Mouse (Mus musculus): ENCODE results near the gene Samd15. TPM values are rescaled to one million over a fixed set of nuclear protein-coding genes. Genes with fewer than 3 reads are reported as not detected.
A peak's percentile ranks its signal among the peaks of the same experiment; 100 is the strongest.
"Not testable (repeated sequence)": the region's sequence is repeated elsewhere in the genome, so short reads cannot be mapped to it uniquely, and the experiment has no call there.

Samd15 gene
- total RNA-seq (2021): under 1 TPM; 0.32 to 0.57 TPM
- long read RNA-seq, experiment 1: 0 reads
- long read RNA-seq, experiment 2: 0 reads

DNA sequence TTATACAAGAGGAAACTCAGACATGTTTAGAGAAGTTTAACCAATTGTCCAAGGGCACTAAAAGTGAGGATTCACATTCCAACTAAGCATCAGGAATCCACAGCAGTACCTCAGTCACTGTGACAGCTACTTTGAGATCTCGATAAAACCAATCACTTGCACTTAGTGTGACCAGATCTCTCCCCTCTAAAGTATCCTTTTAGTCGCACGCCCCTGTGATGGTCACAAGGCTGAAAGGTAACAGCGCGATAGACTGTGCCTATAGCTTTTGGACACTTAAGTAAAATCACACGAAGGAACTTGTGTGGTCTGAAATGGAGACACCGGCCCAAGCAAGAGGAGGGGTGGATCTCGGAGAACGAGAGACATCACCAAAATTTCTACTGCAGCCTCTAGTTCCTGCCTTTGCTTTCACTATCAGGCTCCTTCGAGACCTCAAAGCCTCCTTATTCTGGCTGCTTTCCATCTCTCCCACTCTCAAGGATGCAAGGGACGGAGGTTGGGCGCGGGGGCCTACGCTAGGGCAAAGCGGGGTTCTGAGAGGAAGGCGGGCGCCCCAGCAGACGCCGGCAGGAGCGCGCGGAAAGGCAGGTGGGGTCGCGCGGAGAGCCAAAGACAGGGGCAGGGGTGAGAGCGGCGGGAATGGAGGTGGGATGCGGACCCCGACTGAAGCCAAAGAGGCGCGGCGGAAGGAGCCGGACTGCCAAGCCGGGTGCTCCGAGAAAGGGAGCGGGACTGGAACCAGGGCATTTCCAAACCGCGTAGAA is at the start of gene Samd15:
Gene Samd15, plus strand, starts transcription at position 518 of the 767 bp plus-strand sequence.
- intact Hi-C loops (cut with DNase I): loop anchor here (5.0 kb wide), 1 partner anchor 52 kb away; the partner anchor contains the start of genes Gstz1 and Pomt2
- peak; percentile 36 for DNase-seq

- DNase-seq; intact Hi-C loops (cut with DNase I): not testable (repeated sequence)
These were observed 45.1 kb upstream of the Samd15 start for GRCm38 (mm10) chr12:87154448-87154847.

GRCm38 (mm10) chr12:87157361-87157760 is 42.2 kb upstream of the Samd15 start:
- DNase-seq: no peak
- intact Hi-C loops (cut with DNase I): no loop called here

DNA sequence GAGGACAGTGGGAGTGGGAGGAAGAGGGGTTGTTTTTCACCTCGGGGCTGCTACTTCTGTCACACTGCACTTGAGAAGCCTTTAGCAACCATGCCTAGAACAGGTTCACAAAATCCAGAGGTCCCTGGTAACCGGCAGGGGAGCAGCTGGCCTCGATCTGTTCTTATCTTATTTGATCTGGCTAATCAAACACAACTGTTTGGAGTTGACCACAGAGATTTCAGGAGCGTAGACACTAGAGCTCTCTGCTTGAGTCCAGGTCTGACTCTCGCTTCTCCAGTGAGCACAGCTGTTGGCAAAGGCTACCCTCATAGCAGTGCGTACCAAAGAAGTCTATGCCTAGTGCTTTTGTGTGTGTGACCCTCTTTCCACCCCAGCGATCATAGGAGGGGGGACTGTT is 41.4 kb upstream of the Samd15 start:
- intact Hi-C loops (cut with DNase I): no loop called here
- no peak for DNase-seq

DNA sequence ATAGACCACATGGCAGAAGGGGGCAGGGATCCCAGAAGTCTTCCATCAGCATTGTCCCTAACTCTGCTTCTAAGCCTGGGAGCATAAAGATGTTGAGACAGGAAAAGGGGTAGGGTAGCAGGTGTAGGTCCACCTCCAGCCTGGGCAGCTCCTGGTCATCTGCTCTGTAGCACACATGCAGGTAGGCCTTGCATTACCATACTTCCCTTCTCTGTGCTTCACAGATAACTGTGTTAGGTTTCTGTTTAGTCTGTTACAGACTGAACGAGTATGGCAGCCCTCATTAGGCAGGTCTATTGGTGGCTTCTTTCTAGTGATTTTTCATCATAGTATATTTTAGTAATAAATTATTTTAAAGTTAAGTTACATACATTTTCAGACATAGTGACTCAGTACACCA is 39.2 kb upstream of the Samd15 start:
- no peak for DNase-seq
- intact Hi-C loops (cut with DNase I): no loop called here

DNA sequence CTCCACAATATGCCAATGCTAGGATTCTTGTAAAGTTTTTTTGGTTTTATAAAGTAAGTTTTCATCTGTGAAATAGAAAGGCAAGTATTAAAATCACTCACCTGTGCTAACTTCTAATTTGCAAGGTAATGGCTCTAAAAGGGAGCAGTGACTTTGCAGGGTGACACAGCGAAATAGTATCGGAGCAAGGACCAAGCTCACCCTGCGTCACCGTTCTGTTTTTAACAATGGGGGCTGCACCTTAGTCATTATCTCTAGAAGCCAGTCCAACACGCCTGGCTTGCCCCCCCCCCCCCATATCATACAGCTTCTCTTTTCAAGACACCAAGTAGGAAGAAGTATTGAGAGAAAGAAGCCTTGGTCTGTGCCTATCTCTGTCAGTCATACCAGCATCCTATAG is 38.7 kb upstream of the Samd15 start:
- intact Hi-C loops (cut with DNase I): no loop called here
- DNase-seq: no peak

- intact Hi-C loops (cut with DNase I): no loop called here
- no peak for DNase-seq
These were observed 24.2 kb upstream of the Samd15 start for GRCm38 (mm10) chr12:87175194-87175946.

DNA sequence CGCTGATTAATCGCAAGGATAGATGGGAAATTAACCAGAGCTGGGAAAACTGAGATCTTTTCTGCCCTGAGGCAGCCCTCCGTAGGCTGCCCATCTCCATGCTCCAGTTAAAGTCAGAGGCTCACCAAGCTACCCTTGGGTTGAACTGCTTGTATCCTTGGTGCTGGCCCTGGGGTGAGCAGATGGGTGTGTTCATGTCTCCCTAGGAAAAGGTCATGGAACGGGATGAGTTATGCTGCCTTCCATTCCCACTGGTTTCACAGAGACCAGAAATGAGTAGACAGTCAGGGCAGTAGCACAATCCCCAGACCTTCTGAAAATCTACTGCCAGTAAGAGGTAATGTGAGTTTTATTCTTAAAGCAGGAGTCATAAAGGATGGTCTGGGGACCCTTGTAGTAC is 21.9 kb upstream of the Samd15 start:
- intact Hi-C loops (cut with DNase I): no loop called here
- no peak for DNase-seq

DNA sequence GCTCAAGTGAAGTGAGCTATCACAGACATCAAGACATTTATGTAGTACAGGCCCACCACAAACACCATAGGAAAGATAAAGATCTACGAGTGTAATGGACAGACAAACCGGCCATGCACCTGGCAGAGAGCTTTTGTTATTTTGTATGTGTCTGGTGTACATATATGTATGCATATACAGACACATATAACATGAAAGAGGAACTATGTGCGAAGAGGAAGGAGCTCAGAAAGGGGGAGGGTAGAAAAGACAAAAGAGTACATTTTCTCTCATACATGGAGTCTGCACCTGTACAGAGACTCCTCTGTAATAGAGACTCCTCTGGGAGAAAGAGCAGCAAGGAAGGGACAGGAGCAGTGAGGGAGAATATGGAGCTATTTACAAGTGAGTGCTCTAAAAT is 6.5 kb upstream of the Samd15 start:
- intact Hi-C loops (cut with DNase I): no loop called here
- DNase-seq: no peak

DNA sequence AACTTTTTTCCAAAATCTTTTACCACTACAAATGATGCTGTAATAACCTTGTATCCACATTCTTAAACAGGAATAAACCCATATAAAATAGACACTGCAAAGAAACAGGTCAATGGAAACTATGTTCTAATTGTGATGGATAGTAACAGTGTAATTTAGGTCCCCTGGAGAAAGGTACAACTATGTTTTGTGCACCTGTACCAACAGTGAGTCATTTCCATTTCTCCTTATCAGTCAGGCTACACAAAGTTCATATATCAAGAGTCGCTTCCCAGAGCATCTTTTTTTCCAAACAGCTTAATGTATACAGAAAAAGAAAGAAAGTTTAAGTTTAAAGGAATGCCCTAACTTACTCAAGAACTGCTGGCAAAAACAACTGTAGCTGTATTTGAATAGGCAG is 4.5 kb upstream of the Samd15 start:
- DNase-seq: no peak
- intact Hi-C loops (cut with DNase I): loop anchor here (5.0 kb wide), 1 partner anchor 48 kb away; the partner anchor contains the start of genes Gstz1 and Pomt2

- no peak for DNase-seq
- intact Hi-C loops (cut with DNase I): loop anchor here (5.0 kb wide), 1 partner anchor 49 kb away; the partner anchor contains the start of genes Gstz1 and Pomt2
These were observed 3.2 kb upstream of the Samd15 start for GRCm38 (mm10) chr12:87196310-87196709.

GRCm38 (mm10) chr12:87198792-87199191 is 731 bp upstream of the Samd15 start:
- no peak for DNase-seq
- intact Hi-C loops (cut with DNase I): loop anchor here (5.0 kb wide), 1 partner anchor 51 kb away; the partner anchor contains the start of genes Gstz1 and Pomt2

GRCm38 (mm10) chr12:87199973-87200586 is 557 bp downstream of the Samd15 start, which contains the start of gene Tmed8:
Tmed8 (minus strand) TSS chr12:87200454.
- intact Hi-C loops (cut with DNase I): loop anchor here (5.0 kb wide), 1 partner anchor 53 kb away; the partner anchor contains the start of genes Gstz1 and Pomt2
- DNase-seq: peak; percentile 83 to 86

GRCm38 (mm10) chr12:87201694-87202093 is 2.2 kb downstream of the Samd15 start:
- no peak for DNase-seq
- intact Hi-C loops (cut with DNase I): no loop called here

DNA sequence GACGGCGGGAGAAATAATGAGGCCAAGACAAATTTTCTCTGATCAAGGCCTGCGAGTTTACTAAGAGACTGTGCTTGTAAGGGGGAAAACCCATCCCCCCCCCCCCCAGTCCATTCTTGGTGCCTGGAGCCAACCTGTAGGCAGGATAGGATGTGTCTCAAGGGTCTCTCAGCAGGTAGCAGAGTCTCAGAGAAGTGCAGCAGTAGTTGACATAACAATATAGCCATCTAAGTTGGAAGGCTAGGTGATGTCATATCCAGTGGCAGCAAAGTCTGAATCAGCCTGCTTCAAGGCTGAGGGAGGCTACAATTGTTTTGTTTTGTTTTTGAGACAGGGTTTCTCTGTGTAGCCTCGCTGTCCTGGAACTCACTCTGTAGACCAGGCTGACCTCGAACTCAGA is 6.3 kb downstream of the Samd15 start:
- DNase-seq; intact Hi-C loops (cut with DNase I): not testable (repeated sequence)

- intact Hi-C loops (cut with DNase I): no loop called here
- DNase-seq: no peak
These were observed 13.5 kb downstream of the Samd15 start for GRCm38 (mm10) chr12:87212844-87213606.

- intact Hi-C loops (cut with DNase I): no loop called here
- no peak for DNase-seq
These were observed 16.5 kb downstream of the Samd15 start for GRCm38 (mm10) chr12:87216053-87216452.

DNA sequence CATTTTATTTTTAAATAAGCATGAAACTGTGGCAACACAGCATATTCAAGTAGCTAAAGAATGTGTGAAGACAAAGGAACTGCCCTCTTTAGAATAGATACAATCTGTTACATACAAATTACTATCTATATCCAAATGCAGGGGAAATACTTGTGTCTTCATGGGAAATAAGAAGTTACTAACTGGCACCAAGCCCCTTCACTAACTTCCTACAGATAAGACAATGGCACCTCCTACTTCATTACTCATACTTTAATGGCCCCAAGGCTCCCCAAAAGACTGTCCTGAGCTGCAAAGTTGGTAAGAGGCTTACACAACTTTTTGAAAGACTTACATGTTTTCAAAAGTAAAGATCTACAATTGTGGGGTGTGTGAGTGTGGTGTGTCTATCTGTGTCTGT is 18.1 kb downstream of the Samd15 start:
- DNase-seq: no peak

DNA sequence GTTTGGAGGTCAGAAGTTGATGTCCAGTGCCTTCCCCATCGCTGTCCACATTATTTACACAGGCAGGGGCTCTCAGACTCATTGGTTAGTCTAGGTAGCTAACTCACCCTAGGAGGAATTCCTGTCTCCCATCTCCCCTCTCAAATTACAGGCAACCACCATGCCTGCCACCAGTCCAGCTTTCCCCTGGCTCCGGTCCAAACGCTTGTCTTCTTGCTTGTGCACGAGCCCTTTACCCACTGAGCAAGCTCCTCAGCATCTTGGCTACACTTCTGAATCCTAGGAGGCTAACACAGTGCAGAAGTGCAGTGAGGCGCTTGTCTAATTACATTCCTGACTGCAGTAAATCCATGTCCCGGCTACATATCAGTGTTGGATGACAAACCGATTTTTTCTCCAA is 19.8 kb downstream of the Samd15 start:
- intact Hi-C loops (cut with DNase I): no loop called here
- DNase-seq: no peak

More for the DNA sequence above, 18.1 kb downstream of the Samd15 start:
- intact Hi-C loops (cut with DNase I): no loop called here

GRCm38 (mm10) chr12:87224950-87225349 is 25.4 kb downstream of the Samd15 start:
- intact Hi-C loops (cut with DNase I): no loop called here
- no peak for DNase-seq

Data from heart, postnatal 14 days (tissue).